Mouse (Mus musculus): Measurements from ENCODE around the gene Olfr315. TPM values are rescaled to one million over a fixed set of nuclear protein-coding genes. Genes with fewer than 3 reads are reported as not detected.
A peak's percentile ranks its signal among the peaks of the same experiment; 100 is the strongest.
"Not testable (repeated sequence)": the region's sequence is repeated elsewhere in the genome, so short reads cannot be mapped to it uniquely, and the experiment has no call there.

Gene Olfr315
- not detected for total RNA-seq (2021)
- long read RNA-seq, experiment 1: 0 reads
- long read RNA-seq, experiment 2: 0 reads

- DNase-seq (ENCODE audit: low spot score in 2 of 2): no peak
- intact Hi-C loops (cut with DNase I): no loop called here
These were observed at the start of gene Olfr315 for GRCm38 (mm10) chr11:58772888-58773287. Olfr315 (plus strand) TSS chr11:58773188.

GRCm38 (mm10) chr11:58723914-58724313 lies 49.1 kb upstream of the Olfr315 start, which contains the start of gene Olfr318:
Olfr318 (minus strand) TSS chr11:58724014.
- intact Hi-C loops (cut with DNase I): no loop called here
- no peak for DNase-seq (ENCODE audit: low spot score in 2 of 2)

GRCm38 (mm10) chr11:58727896-58728650 lies 44.9 kb upstream of the Olfr315 start:
- not testable (repeated sequence) for DNase-seq (ENCODE audit: low spot score in 2 of 2)

DNA sequence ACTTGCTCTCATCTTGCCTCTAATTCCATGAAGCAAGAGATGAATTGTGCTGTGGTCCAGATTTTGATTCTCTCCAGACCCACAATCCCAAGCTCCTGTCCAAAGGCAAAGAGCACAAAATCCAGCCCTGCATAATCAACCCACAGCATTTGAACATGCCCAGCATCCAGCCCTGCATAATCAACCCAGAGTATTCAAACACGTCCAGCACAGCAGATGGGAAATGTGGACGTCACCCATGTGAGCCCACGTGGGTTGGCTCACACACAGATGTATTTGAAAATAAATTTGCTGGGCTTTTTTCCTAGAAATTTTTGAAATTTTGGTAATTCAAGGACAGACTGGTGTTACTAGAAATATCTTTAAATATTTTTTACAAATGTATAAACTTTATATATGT lies 39.6 kb upstream of the Olfr315 start:
- intact Hi-C loops (cut with DNase I): no loop called here

More at GRCm38 (mm10) chr11:58727896-58728650, 44.9 kb upstream of the Olfr315 start:
- intact Hi-C loops (cut with DNase I): not testable (repeated sequence)

DNA sequence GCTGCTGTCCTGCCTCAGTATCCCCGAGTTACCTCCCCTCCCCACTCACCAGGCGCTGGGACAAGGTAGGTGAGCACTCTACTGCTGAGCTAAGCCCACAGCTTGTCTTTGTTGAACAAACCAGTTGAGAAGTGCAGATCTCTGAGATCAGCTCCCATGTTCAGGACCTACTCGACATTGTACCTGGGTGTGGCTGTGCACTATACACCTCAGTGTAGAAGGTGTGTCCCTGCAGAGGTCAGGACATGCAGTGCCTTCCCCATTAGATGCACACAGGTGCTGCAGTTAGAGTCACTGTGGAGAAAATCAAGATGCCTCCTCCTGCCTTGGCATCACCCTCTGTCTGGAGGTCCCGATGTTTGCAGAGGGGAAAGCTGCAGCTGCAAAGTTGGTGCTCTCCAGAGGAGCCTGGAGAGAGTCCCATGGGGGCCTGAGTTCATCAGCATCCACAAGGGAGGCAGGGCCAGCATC lies 34.2 kb upstream of the Olfr315 start, which contains the start of gene Olfr317:
Gene Olfr317, minus strand, starts transcription at position 421 of the 471 bp plus-strand sequence.
- intact Hi-C loops (cut with DNase I): no loop called here
- DNase-seq (ENCODE audit: low spot score in 2 of 2): no peak

More for the DNA sequence above, 39.6 kb upstream of the Olfr315 start:
- DNase-seq (ENCODE audit: low spot score in 2 of 2): peak; percentile 53 to 79

DNA sequence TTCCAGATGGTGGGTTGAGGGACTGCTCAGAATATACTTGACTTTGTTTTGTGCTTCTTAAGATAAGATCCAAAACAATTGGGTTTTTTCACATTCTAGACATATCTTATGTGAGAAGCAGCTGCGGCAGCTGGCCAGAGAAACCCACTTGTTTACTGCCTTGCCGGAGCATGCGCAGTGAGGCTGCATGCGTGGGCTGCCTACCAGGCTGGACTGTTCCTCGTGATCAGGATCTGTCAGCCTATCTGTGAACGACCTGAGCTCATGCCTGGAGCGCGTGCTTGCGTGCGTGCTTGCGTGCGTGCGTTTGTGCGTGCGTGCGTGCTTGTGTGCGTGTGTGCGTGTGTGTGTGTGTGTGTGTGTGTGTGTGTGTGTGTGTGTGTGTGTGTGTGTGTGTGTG lies 21.9 kb upstream of the Olfr315 start:
- DNase-seq (ENCODE audit: low spot score in 2 of 2): peak; percentile 42 to 84
- intact Hi-C loops (cut with DNase I): not testable (repeated sequence)

GRCm38 (mm10) chr11:58752434-58752833 lies 20.6 kb upstream of the Olfr315 start, which contains the start of gene Olfr316:
Olfr316 (plus strand) TSS chr11:58752734.
- intact Hi-C loops (cut with DNase I): no loop called here
- no peak for DNase-seq (ENCODE audit: low spot score in 2 of 2)

DNA sequence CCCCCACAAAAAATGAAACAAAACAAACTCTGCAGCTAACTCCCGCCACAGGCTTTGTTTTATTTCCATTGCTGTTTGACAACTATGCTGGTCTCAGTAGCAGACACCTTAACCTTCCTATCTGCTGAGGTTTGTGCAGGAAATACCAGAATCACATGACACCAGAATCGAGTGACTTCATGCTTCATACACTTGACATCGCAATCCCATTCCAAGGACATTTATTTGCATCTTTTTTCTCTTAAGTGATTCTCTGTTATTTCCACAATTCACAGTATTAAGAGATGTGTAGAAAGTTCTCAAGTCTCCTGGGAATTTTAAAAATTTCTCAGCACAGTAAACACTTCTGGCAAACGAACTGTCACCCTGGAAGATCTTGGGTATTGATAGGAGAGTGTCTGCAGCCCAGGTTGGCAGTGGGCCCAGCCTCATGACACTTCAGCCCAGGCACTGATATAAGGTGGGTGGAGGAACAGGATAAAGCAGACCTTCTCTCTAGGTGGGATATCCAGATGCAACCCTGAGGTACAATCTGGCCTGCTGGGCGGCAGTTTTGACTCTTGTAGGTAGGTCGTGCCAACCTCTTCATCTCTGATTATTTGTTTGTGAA lies 9.6 kb downstream of the Olfr315 start, which contains the start of gene Olfr314:
Gene Olfr314, plus strand, starts transcription at position 473 of the 610 bp plus-strand sequence.
- intact Hi-C loops (cut with DNase I): no loop called here
- DNase-seq (ENCODE audit: low spot score in 2 of 2): no peak

DNA sequence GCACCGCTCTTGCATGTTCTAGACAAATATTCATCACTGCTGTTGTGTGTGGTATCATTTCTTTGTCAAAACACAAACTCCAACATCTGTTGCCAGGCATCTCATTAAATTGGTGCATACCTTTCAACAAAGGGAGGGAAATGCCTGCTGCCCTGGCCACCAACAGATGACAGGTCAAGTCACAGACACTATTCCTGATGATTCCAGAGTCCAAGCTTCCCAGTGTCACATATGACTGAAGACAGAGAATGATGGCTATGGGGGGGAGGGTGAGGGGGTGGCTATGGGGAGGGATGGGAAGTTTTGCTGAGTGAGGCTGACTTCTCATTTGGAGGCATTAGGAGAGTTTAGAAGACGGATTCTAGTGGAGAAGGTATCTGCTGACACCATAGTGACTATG lies 11.2 kb downstream of the Olfr315 start:
- DNase-seq (ENCODE audit: low spot score in 2 of 2): no peak
- intact Hi-C loops (cut with DNase I): no loop called here

GRCm38 (mm10) chr11:58787651-58788050 lies 14.7 kb downstream of the Olfr315 start:
- intact Hi-C loops (cut with DNase I): no loop called here
- no peak for DNase-seq (ENCODE audit: low spot score in 2 of 2)

DNA sequence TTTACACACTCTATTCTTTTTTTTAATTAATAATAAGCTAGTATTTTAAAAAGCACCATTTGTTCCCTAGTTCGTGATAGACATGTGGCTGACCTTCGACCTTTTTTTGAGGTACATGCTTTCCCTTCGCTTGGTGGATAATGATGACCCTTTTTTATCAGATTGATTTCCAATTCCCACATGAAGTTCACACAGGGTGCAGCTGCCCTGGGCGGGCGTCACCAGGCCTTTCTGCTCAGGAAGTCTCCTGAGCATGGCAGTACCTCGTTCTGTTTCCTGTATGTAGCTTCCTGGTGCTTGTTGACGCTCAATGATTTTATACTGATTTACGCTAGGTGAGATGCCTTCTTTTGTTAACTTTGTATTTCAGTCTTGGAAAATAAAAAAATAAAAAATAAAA lies 15.4 kb downstream of the Olfr315 start:
- intact Hi-C loops (cut with DNase I): no loop called here
- no peak for DNase-seq (ENCODE audit: low spot score in 2 of 2)

DNA sequence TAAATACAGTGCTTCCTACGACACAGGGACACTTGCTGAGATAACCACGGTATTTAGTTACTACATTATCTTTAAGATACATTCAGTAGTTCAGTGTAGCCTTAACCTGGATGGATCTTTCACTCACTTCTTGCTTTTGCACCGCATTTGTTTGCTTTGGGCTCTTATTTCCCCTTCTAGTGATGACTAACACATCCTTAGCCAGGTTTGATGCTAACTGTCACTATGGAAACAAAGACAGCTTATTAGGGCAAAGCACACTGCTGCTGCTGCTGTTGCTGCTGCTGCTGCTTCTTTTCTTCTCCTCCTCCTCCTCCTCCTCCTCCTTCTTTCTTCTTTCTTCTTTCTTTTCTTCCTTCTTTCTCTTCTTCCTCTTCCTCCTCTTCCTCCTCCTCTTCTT lies 16.5 kb downstream of the Olfr315 start:
- intact Hi-C loops (cut with DNase I): no loop called here
- no peak for DNase-seq (ENCODE audit: low spot score in 2 of 2)

DNA sequence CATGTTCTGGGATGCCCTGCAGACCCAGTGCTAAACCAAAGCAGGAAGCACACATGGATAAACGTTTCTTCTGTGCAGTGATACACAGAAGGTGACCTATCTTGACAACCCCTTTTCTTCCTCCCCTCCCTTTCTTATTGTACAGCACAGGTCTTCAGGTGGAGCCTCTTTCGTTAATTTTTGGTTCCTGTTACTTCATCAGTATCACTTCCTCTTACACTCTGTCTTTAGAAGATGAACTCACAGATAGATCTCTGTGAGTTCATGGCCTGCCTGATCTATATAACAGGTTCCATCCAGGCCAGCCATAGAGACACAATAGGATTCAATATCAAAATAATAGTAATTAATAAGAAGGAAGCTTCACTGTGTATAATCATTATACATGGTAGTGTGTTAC lies 17.1 kb downstream of the Olfr315 start:
- no peak for DNase-seq (ENCODE audit: low spot score in 2 of 2)

DNA sequence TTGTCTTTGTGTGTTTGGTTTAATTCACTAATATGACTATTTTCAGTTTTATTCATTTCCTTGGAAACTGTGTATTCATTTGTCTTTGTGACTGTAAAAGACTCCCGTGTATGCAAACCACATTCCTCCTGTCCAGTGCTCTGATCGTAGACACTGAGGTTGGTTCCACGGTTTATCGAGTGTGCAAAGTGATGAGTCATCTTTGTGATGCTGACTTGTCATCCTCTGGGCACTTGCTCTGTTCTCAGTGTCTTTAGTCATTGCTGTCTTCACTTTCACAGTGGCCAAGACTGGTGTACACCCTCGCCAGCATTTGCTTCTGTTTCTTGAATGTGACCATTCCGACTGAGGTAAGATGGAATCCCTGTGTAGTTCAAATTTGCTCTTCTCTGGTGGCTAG lies 17.7 kb downstream of the Olfr315 start:
- intact Hi-C loops (cut with DNase I): no loop called here
- no peak for DNase-seq (ENCODE audit: low spot score in 2 of 2)

More for the DNA sequence above, 17.1 kb downstream of the Olfr315 start:
- intact Hi-C loops (cut with DNase I): no loop called here

DNA sequence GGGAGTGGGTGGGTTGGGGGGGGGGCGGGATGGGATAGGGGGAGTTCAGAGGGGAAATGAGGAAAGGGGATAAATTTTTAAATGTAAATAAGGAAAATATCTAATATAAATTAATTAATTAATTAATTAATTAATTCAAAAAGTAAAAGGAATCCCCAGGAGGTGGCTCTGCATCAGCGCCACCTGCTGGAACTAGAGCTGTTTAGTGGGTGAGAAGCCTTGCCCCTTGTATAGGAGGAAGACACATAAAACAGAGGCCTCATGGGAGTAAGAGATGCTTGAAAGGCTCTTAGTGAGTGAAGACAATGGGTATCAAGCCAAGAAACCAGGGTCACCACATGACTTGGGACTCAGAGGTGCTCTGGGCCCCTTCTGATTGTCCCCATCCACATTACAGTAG lies 22.9 kb downstream of the Olfr315 start:
- intact Hi-C loops (cut with DNase I): no loop called here

DNA sequence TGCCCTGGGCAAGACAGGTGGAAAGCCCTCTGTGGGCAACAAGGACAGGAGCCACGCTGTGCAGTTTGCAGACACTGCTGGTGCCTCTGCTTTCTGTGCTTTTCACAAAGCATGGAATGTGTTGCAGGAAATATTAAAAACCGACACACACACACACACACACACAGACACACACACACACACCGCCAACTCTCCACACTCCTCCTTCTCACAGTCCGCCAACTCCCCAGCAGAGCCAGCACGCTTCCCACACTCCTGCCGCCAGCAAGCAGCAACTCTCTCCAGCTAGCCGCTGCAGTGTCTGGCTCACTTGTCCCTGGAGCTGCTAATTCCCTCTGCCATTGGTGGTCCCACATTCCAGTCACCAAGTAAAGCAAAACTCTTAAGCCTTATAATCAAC lies 23.9 kb downstream of the Olfr315 start:
- intact Hi-C loops (cut with DNase I): no loop called here
- peak; percentile 80 to 86 for DNase-seq (ENCODE audit: low spot score in 2 of 2)

More for the DNA sequence above, 22.9 kb downstream of the Olfr315 start:
- no peak for DNase-seq (ENCODE audit: low spot score in 2 of 2)

DNA sequence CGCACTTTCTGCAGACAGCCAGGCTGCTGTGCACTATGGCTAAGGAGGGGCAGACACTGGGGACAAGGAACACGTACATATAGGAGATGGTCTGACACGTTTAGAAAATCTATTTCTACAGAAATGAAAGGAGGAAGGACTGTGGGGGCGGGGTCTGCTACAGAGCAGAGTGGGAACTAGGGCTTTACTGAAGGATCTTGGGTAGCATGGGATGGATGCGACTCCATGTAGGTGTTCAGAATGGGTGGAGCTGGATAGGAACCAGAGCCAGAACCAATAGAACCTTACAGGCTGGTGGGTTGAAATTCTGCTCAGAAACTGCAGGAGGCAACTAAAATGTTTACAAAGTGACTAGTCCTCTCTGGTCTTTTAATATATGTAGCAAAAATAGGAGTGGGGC lies 26.8 kb downstream of the Olfr315 start:
- peak; percentile 20 to 37 for DNase-seq (ENCODE audit: low spot score in 2 of 2)
- intact Hi-C loops (cut with DNase I): no loop called here

DNA sequence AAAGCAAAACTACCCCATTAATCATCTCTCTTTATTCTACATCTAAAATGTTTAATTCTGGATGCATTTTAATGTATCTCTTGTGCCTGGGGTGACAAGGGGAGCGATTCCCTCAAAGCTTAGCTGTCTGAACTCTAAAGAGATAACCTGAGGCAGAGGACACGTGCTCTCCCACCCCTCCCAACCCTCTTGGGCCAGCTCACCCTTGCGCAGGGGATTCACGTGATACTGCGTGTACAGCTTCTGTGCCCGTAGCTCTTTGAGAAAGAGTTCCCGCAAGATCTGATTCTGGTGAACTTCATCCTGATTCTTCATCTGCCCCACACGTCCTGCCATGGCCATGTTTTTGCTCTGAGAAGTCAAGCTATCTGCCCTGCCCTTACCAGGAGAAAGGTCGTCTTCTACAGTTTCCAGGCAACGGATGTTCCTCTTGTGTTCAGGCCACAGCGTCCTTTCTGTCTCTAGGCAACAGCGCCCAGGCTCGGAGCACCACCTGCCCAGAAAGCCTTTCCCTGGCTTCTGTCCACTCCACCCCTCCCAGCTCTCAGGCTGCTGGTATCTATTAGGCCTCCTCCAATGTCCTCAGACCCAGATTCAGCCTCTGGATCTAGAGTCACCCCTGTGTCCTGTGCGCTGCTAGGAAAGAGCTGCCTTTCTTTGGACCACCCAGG lies 28.7 kb downstream of the Olfr315 start, which contains the start of gene Fam183b:
Gene Fam183b, minus strand, starts transcription at position 403 of the 671 bp plus-strand sequence.
- peak in 1 of 2 experiments; percentile 41 for DNase-seq (ENCODE audit: low spot score in 2 of 2)
- intact Hi-C loops (cut with DNase I): no loop called here

DNA sequence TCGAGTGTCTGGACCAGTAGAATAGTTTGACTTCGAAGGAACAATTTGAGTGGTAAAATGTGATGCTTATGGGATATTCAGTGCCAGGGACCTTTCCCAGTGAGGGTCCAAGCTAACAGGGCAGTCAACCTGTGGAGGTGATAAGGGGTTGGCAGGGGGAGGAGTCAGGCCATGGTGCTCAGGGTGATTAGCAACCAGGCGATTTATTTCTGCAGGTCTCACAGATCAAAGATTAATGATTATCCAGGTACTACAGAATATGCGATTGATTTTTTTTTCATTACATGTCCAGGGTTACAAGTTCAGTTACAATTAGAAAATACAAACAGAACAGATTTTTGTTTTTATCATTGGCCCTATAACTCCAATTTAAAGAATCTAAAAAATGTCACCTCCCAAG lies 30.9 kb downstream of the Olfr315 start:
- intact Hi-C loops (cut with DNase I): no loop called here
- DNase-seq (ENCODE audit: low spot score in 2 of 2): no peak

GRCm38 (mm10) chr11:58804393-58804792 lies 31.4 kb downstream of the Olfr315 start:
- intact Hi-C loops (cut with DNase I): no loop called here
- no peak for DNase-seq (ENCODE audit: low spot score in 2 of 2)

Data from left cerebral cortex, postnatal 14 days (tissue).